Mouse (Mus musculus): ENCODE measurements around the gene Cers1. TPM values are rescaled to one million over a fixed set of nuclear protein-coding genes. Genes with fewer than 3 reads are reported as not detected.

Cers1 gene
- polyA plus RNA-seq, 1 experiment from 2014 or later, result 17.8 TPM

DNA sequence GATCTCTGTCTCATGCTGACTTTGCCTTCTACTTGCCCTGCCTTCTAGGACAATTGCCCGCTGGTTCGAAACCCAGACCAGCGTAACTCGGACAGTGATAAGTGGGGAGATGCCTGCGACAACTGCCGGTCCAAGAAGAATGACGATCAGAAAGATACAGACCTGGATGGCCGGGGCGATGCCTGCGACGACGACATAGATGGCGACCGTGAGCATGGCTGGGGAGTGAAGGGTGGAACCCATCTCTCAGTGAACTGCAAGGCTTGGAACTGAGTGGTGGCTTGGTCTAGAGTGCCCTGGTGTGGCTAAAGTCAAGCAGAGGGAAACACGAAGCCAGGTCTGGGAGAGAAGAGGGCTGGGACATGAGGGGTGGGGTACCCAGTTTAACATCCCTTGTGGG lies 61.5 kb downstream of the Cers1 start:
- H3K9ac ChIP-seq, result no peak overlapping the region
- no peak overlapping the region for H3K4me2 ChIP-seq (replicated peaks)
- H3K27ac ChIP-seq, result no peak overlapping the region
- no peaks in the 10 kb centered on the region for H3K9me3 ChIP-seq (replicated peaks)
- H3K4me3 ChIP-seq, result no peak overlapping the region
- no peaks in the 10 kb centered on the region for H3K36me3 ChIP-seq
- 18% methylated on average over 15 of the region's 15 CpGs for whole genome bisulfite sequencing
- H3K4me1 ChIP-seq, result peaks cover 30% of the 10 kb centered on the region
- H3K27me3 ChIP-seq, result peaks cover 86% of the 10 kb centered on the region
- no peak for ATAC-seq (ENCODE audit: low FRiP score)

- H3K9me3 ChIP-seq (replicated peaks), result no peaks in the 10 kb centered on the region
- ATAC-seq (ENCODE audit: low FRiP score), result no peak
- H3K9ac ChIP-seq, result no peak overlapping the region
- H3K36me3 ChIP-seq, result peaks cover 3% of the 10 kb centered on the region
- peaks cover 13% of the 10 kb centered on the region for H3K4me1 ChIP-seq
- 88% methylated on average over 12 of the region's 12 CpGs for WGBS
- no peak overlapping the region for H3K4me2 ChIP-seq (replicated peaks)
- no peak overlapping the region for H3K4me3 ChIP-seq
- no peak overlapping the region for H3K27ac ChIP-seq
- H3K27me3 ChIP-seq, result peaks cover 60% of the 10 kb centered on the region
Observed at GRCm38 (mm10) chr8:70380069-70380468, 64.5 kb downstream of the Cers1 start.

Other genes with a start within 250 kb of the Cers1 start
- gene Tm6sf2, start 242.9 kb upstream of the Cers1 start, polyA plus RNA-seq (2016; fragmentation: Nextera tagmentation; extraction: Ambion mirVana), result 1.0 and 2.2 TPM in 2 replicates
- gene Hapln4, start 232.3 kb upstream of the Cers1 start, polyA plus RNA-seq (2016; fragmentation: Nextera tagmentation; extraction: Ambion mirVana), result 0.34 and 0.81 TPM in 2 replicates
- 92.0 and 107 TPM in 2 replicates for gene Ncan, start 194.9 kb upstream of the Cers1 start, polyA plus RNA-seq (2016; fragmentation: Nextera tagmentation; extraction: Ambion mirVana)
- gene Nr2c2ap, start 184.4 kb upstream of the Cers1 start, polyA plus RNA-seq (2016; fragmentation: Nextera tagmentation; extraction: Ambion mirVana), result 24.7 and 27.2 TPM in 2 replicates
- gene Rfxank, start 176.6 kb upstream of the Cers1 start, polyA plus RNA-seq (2016; fragmentation: Nextera tagmentation; extraction: Ambion mirVana), result 17.0 and 21.0 TPM in 2 replicates
- gene Borcs8, start 176.3 kb upstream of the Cers1 start, polyA plus RNA-seq (2016; fragmentation: Nextera tagmentation; extraction: Ambion mirVana), result 38.2 and 42.1 TPM in 2 replicates
- gene Mef2b, start 176.1 kb upstream of the Cers1 start, polyA plus RNA-seq (2016; fragmentation: Nextera tagmentation; extraction: Ambion mirVana), result 0.32 and 0.70 TPM in 2 replicates
- gene Tmem161a, start 143.4 kb upstream of the Cers1 start, polyA plus RNA-seq (2016; fragmentation: Nextera tagmentation; extraction: Ambion mirVana), result 43.9 and 47.9 TPM in 2 replicates
- gene Slc25a42, start 103.5 kb upstream of the Cers1 start, polyA plus RNA-seq (2016; fragmentation: Nextera tagmentation; extraction: Ambion mirVana), result 4.3 and 5.3 TPM in 2 replicates
- gene Sugp2, start 81.5 kb upstream of the Cers1 start, polyA plus RNA-seq (2016; fragmentation: Nextera tagmentation; extraction: Ambion mirVana), result 72.0 and 75.8 TPM in 2 replicates
- 48.4 and 49.2 TPM in 2 replicates for gene Armc6, start 81.3 kb upstream of the Cers1 start, polyA plus RNA-seq (2016; fragmentation: Nextera tagmentation; extraction: Ambion mirVana)
- gene Homer3, start 32.9 kb upstream of the Cers1 start, polyA plus RNA-seq (2016; fragmentation: Nextera tagmentation; extraction: Ambion mirVana), result 80.7 and 81.1 TPM in 2 replicates
- 49.9 and 50.8 TPM in 2 replicates for gene Ddx49, start 13.3 kb upstream of the Cers1 start, polyA plus RNA-seq (2016; fragmentation: Nextera tagmentation; extraction: Ambion mirVana)
- 216 and 260 TPM in 2 replicates for gene Cope, start 13.3 kb upstream of the Cers1 start, polyA plus RNA-seq (2016; fragmentation: Nextera tagmentation; extraction: Ambion mirVana)
- gene Gdf1, start 14.0 kb downstream of the Cers1 start, polyA plus RNA-seq (2016; fragmentation: Nextera tagmentation; extraction: Ambion mirVana), result 2.2 and 4.4 TPM in 2 replicates
- gene Upf1, start 37.5 kb downstream of the Cers1 start, polyA plus RNA-seq (2016; fragmentation: Nextera tagmentation; extraction: Ambion mirVana), result 34.2 and 34.3 TPM in 2 replicates
- 1.2 and 3.0 TPM in 2 replicates for gene Comp, start 57.8 kb downstream of the Cers1 start, polyA plus RNA-seq (2016; fragmentation: Nextera tagmentation; extraction: Ambion mirVana)
- 24.6 and 27.1 TPM in 2 replicates for gene Crtc1, start 123.8 kb downstream of the Cers1 start, polyA plus RNA-seq (2016; fragmentation: Nextera tagmentation; extraction: Ambion mirVana)
- gene Klhl26, start 161.2 kb downstream of the Cers1 start, polyA plus RNA-seq (2016; fragmentation: Nextera tagmentation; extraction: Ambion mirVana), result 22.2 and 23.9 TPM in 2 replicates
- gene Tmem59l, start 171.6 kb downstream of the Cers1 start, polyA plus RNA-seq (2016; fragmentation: Nextera tagmentation; extraction: Ambion mirVana), result 27.0 and 29.2 TPM in 2 replicates
- gene Crlf1, start 177.4 kb downstream of the Cers1 start, polyA plus RNA-seq (2016; fragmentation: Nextera tagmentation; extraction: Ambion mirVana), result 3.3 and 4.2 TPM in 2 replicates
- 118 TPM in 2 replicates for gene Rex1bd, start 191.0 kb downstream of the Cers1 start, polyA plus RNA-seq (2016; fragmentation: Nextera tagmentation; extraction: Ambion mirVana)
- gene Uba52, start 195.0 kb downstream of the Cers1 start, polyA plus RNA-seq (2016; fragmentation: Nextera tagmentation; extraction: Ambion mirVana), result 633 and 755 TPM in 2 replicates
- 313 and 334 TPM in 2 replicates for gene Fkbp8, start 211.9 kb downstream of the Cers1 start, polyA plus RNA-seq (2016; fragmentation: Nextera tagmentation; extraction: Ambion mirVana)
- gene Kxd1, start 212.2 kb downstream of the Cers1 start, polyA plus RNA-seq (2016; fragmentation: Nextera tagmentation; extraction: Ambion mirVana), result 47.1 and 48.5 TPM in 2 replicates
- 19.0 and 19.4 TPM in 2 replicates for gene Ell, start 223.7 kb downstream of the Cers1 start, polyA plus RNA-seq (2016; fragmentation: Nextera tagmentation; extraction: Ambion mirVana)